Mouse (Mus musculus): ENCODE results near the gene Ndfip2.

- TF ChIP-seq CTCF (IDR thresholded peaks at IDR 0.05; ENCODE audit: borderline replicate concordance, insufficient read depth, low read depth, low read length) (no peak), POLR2A (IDR thresholded peaks at IDR 0.05; ENCODE audit: borderline replicate concordance, insufficient read depth, low read length) (no peak)
Measured at GRCm38 (mm10) chr14:105255620-105256019, 2.8 kb upstream of the Ndfip2 start.
